Mouse (Mus musculus) frontal cortex, postnatal 14 days (tissue): Measurements from ENCODE around the gene Plxnb1.

ENCODE experiments used
- DNase-seq, 2 experiments: peaks; one replicate each; pipeline ENCODE4 v3.0.0; 2022; ENCODE audit warnings: low spot score in 2 of 2

Gene Plxnb1

DNA sequence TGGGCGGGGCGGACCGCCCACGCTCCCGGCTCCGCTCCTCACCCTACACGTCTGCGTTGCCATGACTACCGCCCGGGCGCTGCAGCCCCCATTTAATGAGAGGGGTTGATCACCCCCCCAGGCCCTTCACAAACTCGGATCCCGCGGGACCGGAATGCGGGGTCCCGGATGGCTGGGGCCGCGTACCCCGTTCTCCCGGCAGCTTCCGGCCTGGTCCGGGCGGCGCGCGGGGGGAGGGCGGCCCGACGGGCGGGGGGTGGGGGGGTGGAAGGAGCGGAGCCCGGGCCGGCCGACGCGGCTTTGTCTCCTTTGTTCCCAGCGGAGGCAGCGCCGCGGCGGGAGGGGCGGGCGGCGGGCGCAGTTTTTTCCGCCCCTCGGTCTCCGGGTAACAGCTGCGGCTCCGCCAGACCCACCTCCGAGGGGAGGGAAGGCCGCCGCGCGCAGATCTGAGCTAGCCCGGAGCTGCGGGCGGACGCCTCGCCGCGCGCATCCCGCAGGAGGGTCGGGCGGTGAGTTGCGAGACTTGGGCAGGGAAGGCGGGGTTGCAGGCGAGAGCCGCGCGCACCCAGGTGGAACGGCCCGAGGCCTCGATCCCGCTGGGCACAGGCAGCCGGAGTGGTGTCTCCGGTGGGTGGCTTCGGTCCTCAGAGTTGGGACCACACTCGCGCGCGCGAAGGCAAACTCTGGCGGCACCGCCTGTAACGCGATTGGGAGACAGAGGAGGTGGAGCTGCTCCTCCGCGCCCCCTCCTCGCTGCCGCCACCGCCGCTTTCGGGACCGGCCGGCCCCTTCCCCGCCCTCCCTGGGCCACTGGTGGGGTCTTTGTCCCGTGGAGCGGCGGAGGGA is at the start of gene Plxnb1:
Gene Plxnb1, plus strand, starts transcription at position 253 of the 846 bp plus-strand sequence.
- peak; percentile 63 to 64 for DNase-seq

DNA sequence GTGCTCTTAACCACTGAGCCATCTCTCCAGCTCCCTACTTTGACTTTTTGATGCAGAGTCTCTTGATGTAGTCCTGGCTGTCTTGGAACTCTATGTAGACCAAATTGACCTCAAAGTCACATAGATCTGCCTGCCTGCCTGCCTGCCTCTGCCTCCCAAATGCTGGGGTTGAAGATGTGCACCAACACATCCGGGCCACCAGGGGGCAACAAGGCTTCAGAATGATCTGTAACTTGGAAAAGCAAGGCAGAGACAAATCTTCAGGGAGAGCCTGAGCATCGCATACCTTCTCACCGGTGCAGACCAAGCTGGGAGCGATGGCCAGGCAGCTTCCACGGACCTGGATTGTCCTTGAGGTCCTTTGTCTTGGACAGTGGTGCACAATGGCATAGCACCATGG is 48.9 kb upstream of the Plxnb1 start:
- DNase-seq: peak in 1 of 2 experiments; percentile 40

DNA sequence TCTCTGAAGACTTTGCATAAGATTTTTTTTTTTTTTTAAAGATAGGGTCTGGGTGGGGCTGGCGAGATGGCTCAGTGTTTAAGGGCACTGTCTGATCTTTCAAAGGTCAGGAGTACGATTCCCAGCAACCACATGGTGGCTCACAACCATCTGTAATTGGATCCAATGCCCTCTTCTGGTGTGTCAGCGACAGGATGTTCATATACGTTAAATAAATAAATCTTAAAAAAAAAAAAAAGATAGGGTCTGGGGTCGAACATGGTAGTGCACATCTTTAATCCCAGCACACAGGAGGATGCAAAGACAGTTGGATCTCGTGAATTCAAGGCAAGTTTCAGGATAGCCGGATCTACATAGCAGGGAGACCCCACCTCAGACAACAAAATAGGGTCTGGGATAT is 45.9 kb upstream of the Plxnb1 start:
- no peak for DNase-seq

DNA sequence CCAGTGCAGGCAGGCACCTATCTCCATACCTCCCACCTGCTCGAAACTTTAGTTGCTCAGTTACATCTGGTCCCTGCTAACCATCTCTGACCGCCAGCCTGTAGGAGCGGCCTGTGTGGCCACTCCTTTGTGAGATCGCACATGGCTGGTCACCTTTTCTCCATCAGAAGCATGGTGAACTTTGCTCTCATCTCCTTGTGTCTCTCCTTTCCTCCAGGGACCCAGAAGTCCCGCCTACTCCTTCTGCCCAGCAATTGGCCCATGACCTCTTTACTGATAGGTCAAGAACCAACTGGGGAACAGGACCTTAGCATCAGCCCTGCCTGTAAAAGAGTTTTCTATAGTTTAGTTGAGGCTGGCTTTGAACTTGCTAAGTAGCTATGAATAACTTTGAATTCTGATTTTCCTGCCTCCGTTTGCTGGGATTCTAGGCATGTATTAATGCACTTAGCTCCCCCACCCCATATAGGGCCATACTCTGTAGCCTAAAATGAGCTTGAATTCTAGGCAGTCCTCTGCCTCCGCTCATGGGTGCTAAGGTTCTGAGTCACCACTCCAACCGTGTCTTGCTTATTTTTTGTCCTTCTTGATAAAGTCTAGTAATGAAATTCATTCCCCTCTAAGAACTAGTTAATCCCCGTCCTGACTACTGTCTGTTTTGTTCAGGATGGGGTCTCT is 45.1 kb upstream of the Plxnb1 start:
- peak in 1 of 2 experiments; percentile 1 for DNase-seq

DNA sequence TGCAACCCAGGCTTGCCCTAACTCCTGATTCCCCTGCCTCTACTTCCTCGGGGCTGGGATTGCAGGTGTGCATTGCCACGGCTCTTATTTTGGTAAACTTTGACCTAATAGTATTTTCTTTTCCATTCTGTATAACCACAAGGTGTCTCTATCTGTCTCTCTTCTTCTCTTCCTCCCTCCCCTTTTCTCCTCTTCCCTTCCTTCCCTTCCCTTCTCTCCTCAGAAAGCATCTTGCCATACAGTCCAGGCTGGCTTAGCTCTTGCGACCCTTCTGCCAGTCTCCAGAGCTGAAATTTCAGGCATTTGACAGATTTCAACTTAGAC is 44.6 kb upstream of the Plxnb1 start:
- peak in 1 of 2 experiments; percentile 1 for DNase-seq

DNA sequence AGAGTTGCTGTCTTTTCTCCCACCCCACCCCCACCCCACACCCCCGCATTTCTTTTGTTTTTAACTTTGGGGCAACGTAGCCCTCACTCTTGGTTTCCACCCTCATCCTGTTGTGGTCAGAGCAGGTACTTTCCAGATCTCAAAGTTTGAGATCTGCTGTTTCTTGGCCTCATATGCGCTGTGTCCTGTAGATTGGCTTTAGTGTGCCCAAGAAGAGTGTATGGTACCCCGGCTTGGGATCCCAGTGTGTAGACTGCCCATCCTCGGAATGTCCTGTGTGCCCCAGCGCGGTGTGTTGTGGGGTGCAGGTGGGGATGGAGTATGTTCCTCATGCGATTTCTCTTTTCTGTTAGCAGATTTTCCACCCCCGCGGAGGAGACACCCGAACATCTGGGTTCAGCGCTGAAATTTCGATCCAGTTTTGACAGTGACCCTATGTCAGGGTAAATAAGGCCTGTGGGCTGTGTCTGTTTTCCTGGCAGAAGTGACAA is 44.1 kb upstream of the Plxnb1 start:
- peak in 1 of 2 experiments; percentile 1 for DNase-seq

DNA sequence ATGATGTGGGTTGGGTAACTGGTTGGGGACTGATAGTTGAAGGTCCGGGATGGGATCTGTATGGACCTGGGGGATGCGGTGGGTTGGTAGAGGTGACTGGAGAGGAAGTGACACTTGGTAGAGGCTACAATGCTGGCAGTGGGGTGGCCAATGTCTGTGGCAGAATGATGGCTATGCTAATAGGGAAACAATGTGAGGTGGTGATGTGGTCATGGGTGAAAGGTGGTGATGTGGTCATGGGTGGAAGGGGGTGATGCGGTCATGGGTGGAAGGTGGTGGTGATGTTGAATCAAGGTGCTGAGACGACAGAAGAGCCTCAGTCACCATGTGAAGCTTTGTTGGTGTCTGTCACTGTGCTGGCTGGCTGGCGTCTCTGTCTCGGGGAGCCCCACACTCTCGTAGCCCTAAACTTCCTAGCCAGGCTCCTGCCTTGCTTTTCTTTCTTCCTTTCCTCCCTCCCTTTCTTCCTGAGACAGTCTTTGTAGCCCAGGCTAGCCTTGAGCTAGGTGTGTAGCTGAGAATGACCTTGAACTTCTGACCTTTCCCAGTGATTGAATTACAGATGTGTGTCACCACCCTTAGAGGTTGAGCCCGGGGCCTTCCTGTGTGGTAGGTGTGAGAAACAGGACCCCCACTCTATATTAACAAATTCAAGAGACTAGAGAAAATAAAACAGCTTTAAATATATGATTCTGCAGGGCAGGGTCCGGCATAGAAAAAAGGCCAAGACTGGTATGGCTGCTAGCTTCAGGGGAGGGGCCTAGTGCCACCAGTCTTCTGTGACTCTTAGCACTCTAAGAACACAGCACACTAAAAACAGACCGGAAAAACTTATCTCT is 43.3 kb upstream of the Plxnb1 start:
- DNase-seq: peak in 1 of 2 experiments; percentile 2

DNA sequence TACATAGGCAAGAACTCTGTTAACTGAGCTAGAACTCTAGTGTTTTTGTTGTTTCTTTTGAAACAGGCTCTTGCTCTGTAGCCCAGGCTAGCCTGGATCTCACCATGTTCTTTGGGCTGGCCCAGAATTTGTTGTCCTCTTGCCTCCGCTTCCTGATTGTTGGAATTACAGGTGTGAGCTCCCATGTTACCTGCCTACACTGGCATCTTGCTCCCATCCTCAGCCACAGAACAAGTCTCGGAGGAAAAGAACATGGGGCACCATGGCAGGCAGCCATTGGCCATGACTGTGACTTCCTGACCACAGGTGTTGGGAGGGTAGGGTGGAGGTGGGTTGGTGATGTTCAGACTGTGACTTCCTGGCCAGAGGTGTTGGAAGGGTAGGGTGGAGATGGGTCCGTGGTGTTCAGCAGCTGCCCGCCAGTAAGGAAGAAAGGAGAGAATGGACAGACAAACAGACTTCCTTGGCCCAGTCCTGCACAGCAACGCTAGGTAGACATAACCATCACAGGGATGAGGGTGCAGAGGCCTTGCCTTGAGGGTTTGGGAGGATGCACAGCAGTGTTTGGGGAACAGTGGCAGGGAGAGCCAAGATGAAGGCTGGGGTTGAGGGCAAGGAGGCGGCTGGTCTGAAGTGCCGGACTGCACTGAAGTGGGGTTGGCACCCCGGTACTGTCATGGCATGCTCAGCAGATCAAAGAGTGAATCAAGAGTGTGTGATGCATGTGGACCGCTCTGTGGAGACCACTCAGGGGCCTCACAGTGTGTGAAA is 42.5 kb upstream of the Plxnb1 start:
- peak in 1 of 2 experiments; percentile 2 for DNase-seq

DNA sequence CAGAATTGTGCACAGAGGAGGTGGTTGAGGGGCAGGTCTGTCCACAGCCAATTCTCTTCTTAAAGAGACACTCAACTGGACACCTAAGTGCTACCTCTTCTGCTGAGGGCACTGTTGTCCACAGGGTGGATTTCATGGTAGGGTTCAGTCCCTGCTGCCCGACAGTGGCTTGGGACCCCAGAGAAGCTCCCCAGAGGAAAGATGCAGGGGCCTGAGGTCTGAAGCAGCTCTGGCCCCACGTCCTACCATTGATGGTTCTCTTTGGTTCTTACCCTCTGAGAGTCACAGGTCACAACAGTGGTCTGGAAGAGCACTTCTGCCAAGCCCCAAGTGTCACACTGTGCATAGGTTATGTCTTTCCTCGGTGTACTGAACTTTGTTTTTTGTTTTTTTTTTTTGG is 41.8 kb upstream of the Plxnb1 start:
- peak in 1 of 2 experiments; percentile 2 for DNase-seq

DNA sequence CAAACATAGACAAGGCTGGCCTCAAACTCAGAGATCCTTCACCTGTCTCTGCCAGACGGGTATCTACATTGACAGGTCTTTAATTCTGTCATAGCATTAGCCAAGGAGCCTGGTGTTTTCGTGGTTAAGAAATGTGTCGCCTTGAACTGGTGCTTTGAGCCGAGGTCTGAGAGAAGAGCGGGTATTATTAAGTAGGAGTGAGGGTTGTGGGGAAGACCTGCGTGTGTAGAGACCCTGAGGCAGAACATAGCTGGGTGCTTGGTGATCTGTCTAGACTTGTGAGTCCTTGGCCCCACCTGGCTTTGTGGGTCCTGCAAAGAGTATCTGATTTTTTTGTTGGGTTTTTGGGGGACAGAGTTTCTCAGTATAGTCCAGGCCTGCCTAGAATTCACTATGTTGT is 41.3 kb upstream of the Plxnb1 start:
- peak in 1 of 2 experiments; percentile 1 for DNase-seq

DNA sequence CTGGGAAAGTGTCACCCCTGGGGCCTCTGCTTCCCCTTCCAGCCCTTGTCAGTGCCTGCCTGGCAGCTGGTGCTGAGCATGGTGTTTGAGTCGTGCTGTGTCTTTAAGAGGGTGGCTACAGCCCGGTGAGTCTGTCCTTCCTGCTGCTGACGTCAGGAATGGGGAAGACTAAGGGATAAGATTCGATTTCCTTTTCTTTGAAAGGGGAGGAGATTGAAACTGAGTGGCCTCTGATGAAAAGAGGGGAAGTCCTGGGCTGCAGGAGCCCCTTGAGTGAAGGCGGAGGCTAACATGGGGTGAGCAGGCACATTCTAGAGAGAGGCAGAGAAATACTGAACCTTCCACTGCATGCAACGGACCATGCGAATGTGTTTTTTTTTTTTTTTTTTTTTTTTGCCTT is 40.5 kb upstream of the Plxnb1 start:
- DNase-seq: peak; percentile 61 to 69

DNA sequence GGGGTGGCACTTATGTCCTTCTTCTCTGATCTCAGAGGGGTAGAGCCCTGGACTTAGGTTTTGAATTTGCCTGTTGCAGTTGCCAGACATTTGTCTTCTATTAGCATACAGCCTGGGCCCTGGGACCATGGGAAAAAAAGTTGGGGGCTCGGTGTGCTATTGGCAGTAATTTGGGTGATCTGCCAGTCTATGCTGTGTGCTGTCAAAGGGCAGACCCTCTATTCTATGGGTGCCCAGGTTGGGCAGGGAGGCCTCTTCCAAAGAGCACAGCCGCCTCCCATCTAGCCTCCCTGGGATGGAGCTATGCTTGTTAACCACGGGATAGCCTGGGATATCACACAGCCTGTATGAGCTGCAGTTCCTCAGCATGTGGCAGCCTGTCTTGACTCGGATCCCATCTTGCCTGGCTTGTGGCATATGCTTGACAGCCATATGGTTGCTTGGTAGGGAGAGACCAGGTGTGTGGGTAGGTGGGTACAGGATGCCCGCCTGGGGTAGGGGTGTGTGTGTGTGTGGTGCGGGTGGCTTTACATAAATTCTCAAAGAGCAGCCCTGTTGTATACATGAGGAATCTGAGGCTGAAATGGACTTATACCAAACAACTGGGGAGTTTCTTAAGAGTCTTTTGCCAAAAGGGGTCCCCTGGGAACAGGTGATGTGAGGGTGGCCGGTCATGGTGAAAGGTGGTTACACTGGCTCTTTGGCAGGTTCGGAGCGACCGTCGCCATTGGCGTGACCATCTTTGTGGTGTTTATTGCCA is 39.7 kb upstream of the Plxnb1 start:
- peak in 1 of 2 experiments; percentile 5 for DNase-seq

DNA sequence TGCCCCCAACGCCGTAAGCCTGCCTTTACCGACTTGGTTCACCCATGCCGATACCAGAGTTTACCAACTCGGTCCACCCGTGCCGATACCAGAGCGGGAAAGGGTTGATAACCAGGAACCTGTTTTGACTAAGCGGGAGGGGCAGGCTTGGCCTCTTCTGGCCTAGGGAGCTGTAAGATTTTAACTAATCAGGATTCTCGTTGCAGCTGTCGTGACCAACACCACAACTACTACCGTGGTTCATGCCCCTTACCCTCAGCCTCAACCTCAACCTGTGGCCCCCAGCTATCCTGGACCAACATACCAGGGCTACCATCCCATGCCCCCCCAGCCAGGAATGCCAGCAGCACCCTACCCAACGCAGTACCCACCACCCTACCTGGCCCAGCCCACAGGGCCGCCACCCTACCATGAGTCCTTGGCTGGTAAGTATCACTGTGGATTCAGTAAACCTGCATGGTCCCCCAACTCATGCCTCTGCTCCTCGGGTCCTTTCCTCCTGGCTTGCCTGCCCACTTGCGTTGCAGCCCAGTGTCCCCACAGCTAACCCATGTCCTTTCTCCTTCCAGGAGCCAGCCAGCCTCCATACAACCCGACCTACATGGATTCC is 39.0 kb upstream of the Plxnb1 start:
- DNase-seq: no peak

DNA sequence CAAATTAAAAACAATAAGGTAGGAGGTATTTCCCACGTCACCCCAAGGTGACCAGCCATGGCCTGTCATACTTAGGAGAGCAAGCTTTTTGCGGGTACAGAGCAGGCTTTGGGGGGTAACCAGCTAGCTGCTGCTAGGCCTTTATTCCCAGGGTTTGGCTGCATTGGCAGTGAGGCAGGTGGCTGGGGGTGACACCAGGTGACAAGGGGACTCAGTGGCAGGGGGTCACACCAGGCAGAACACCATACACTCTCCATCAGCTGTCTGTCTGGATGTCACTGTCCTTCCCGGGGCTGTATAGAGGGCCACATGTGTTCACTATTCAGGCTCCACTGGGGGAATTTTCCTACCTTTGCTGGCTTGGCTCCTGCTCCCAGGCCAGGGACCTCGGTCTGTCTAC is 38.3 kb upstream of the Plxnb1 start:
- DNase-seq: peak in 1 of 2 experiments; percentile 7

DNA sequence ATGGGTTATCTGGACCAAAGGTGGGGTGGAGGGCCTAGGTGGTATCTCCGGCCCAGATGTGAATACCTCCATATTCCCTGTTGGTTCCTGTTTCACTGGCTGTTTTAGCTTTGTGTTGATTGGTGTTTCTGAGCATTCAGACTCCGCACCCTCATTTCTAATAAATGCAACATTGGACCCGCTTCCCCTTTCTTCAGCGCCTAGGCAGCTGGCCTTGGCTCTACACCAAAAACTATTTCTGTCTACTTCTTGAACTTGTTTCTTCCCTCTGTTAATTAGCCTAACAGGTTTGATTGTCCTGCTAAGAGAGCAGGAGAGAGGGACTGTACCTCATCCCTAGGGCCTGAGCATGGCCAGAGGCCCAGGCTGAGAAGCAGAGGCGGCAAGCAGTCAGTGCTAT is 37.6 kb upstream of the Plxnb1 start:
- peak in 1 of 2 experiments; percentile 8 for DNase-seq

DNA sequence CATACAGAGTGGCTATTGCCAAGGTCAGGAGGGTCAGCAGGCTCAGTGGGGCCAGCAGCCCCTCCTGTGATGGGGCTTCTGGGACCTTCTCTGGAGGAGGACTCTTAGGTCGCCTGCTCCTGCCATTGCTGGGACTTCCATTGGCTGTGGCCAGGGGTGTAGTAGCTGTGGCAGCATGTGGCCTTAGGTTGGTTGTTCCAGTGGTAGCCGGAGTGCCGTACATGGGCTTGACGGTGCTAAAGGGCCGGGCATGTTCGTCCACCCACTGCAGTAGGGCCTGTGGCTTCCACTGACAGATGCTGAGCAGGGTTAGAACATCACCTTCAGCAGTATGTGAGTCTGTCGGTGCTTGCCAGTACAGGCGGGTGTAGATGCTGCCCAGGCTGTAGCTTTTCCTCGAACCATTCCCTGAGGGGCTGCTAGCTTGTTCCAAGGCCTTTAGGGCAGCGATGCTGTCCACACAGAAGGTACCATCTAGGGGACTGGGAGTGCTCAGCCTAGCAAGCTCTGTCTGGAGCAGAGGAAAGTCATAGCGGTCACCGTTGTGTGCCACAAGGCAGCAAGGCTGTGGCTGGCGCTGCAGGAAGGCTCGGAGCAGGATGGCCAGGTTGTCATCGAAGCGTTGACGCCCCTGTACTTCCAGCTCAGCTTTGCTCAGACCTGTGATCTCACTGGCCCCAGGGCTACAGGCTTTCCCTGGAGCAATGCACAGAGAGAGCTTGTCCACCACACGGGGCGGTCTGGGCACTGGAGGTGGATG is 37.0 kb upstream of the Plxnb1 start:
- DNase-seq: no peak

DNA sequence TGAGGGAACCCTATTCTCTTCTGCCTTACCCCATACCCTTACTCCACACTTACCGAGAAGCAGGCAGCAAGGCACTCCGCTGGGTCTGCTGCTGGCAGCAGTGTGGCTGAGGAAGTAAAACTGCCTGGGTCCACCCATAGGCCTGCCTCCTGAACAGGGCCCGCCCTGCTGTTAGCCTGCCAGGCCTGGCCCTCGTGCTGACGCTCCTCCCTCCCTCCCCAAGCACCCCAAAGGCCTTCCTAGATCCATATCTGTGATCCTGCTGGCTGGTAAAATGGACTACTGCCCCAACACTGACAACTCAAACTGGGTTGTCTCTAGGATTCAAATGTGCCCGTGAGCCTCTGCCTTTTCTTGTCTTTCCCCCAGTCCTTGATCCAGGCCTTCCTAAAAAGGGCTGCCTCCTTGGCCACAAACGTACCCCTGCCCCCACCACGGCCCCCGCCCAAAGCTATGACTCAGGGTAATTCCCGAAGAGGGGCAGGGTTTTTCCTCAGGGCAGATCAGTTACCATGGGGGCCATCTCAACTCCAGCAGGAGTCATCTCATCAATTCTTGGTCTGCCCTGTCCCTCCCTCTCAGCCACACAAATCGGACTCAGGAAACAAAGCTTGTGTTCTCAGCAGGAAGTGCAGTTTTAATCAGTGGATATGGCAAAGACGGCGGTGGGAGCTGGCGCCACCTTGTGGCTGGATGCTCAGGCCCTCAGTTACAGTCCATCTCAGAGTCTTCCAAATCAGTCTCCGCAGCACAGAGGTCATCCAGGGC is 35.9 kb upstream of the Plxnb1 start, which contains the start of gene Trex1:
Gene Trex1, minus strand, starts transcription at position 599 of the 768 bp plus-strand sequence.
- DNase-seq: peak; percentile 79 to 84

DNA sequence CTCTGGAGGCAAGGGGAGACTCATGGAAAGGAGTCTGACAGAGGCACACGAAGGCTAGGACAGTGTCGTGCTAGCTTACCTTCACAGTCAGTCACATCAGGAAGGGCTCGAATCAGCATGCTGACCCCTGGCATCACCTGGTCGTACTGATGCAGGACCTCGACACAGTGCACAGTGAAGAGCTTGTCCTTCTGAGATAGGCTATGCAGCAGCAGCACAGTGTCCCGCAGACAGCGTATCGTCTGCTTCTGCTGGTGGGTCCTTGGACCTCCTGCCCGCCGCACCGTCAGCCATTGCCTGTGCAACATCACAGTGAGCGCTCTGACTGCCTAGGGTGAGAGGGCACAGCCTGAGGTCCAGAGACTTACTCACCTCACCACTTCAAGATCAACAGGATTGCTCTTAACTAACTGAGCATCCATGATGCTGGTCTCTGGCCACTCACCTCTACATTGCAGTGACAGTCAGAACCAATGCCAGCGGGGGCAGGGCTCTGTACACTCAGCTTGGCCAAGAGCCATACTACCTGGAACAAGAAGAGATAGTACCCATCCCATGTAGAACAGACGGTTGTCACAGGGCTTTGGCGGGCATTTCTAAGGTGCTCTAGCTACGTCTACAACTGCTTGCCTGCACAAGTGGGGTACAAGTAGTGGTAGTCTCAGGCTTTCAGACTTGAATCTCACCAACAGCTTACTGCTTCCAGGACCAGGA is 34.8 kb upstream of the Plxnb1 start:
- peak in 1 of 2 experiments; percentile 13 for DNase-seq
